Mouse (Mus musculus) adrenal gland, postnatal 10 days (tissue): Measurements from ENCODE around the gene Flt3l. TPM values are rescaled to one million over a fixed set of nuclear protein-coding genes. Genes with fewer than 3 reads are reported as not detected.
"Not testable (repeated sequence)": the region's sequence is repeated elsewhere in the genome, so short reads cannot be mapped to it uniquely, and the experiment has no call there.

Experiments
- DNase-seq: peaks from one replicate; pipeline ENCODE4 v3.0.0; 2021; ENCODE audit warnings: mixed read lengths
- total RNA-seq, 2 experiments: library from RNA; stranded (reverse); gene quantifications; 2 replicates each; pipeline ENCODE4 v1.2.3; 2021

Flt3l gene
- total RNA-seq, 2 experiments from 2014 or later, result 9.7 to 18.1 TPM

- DNase-seq, result no peak
Observed at GRCm38 (mm10) chr7:45141914-45142313, 5.7 kb upstream of the Flt3l start.

- DNase-seq, result no peak
Observed at GRCm38 (mm10) chr7:45141319-45141718, 5.1 kb upstream of the Flt3l start.

GRCm38 (mm10) chr7:45139904-45140723 is 3.9 kb upstream of the Flt3l start:
- DNase-seq, result no peak

GRCm38 (mm10) chr7:45138403-45138802 is 2.2 kb upstream of the Flt3l start:
- no peak for DNase-seq

- no peak for DNase-seq
Observed at GRCm38 (mm10) chr7:45137171-45138006, 1.2 kb upstream of the Flt3l start.

- no peak for DNase-seq
Observed at GRCm38 (mm10) chr7:45135370-45135769, 862 bp downstream of the Flt3l start.

- no peak for DNase-seq
Observed at GRCm38 (mm10) chr7:45134544-45135026, 1.6 kb downstream of the Flt3l start.

- no peak for DNase-seq
Observed at GRCm38 (mm10) chr7:45133446-45134159, 2.6 kb downstream of the Flt3l start.

GRCm38 (mm10) chr7:45131850-45132249 is 4.4 kb downstream of the Flt3l start:
- no peak for DNase-seq

- DNase-seq, result no peak
Observed at GRCm38 (mm10) chr7:45129776-45130512, 6.3 kb downstream of the Flt3l start.

GRCm38 (mm10) chr7:45129318-45129717 is 6.9 kb downstream of the Flt3l start:
- DNase-seq, result peak; percentile 74

- DNase-seq, result peak; percentile 97
Observed at GRCm38 (mm10) chr7:45128624-45129246, 7.5 kb downstream of the Flt3l start, which contains the start of gene Rpl13a. Gene Rpl13a (minus strand): TSS chr7:45128761.

- DNase-seq, result no peak
Observed at GRCm38 (mm10) chr7:45127700-45128224, 8.5 kb downstream of the Flt3l start.

- DNase-seq, result no peak
Observed at GRCm38 (mm10) chr7:45126844-45127699, 9.2 kb downstream of the Flt3l start.

- no peak for DNase-seq
Observed at GRCm38 (mm10) chr7:45126147-45126843, 9.9 kb downstream of the Flt3l start.

- not testable (repeated sequence) for DNase-seq
Observed at GRCm38 (mm10) chr7:45125649-45126048, 10.6 kb downstream of the Flt3l start.

GRCm38 (mm10) chr7:45125144-45125600 is 11.1 kb downstream of the Flt3l start:
- DNase-seq, result no peak

- DNase-seq, result peak; percentile 99
Observed at GRCm38 (mm10) chr7:45124224-45125143, 11.7 kb downstream of the Flt3l start, which contains the start of gene Rps11. Gene Rps11 (minus strand): TSS chr7:45124439.
